Mouse (Mus musculus): ENCODE results near the gene Timm10b. TPM values are rescaled to one million over a fixed set of nuclear protein-coding genes. Genes with fewer than 3 reads are reported as not detected.

Gene Timm10b
- total RNA-seq, 2 experiments from 2014 or later, result 5.4 to 32.9 TPM

- no peak for ATAC-seq (replicated peaks; ENCODE audit: low FRiP score, poor library complexity, severe bottlenecking)
These were observed 552 bp upstream of the Timm10b start for GRCm38 (mm10) chr7:105639304-105639703.

GRCm38 (mm10) chr7:105640233-105640893, 507 bp downstream of the Timm10b start, which contains the start of the genes Arfip2 and Gm45799:
TSS of gene Arfip2 (minus strand) at chr7:105640416.
TSS of gene Gm45799 (plus strand) at chr7:105640552.
- ATAC-seq (replicated peaks; ENCODE audit: low FRiP score, poor library complexity, severe bottlenecking), result peak; percentile 96

- ATAC-seq (replicated peaks; ENCODE audit: low FRiP score, poor library complexity, severe bottlenecking), result peak; percentile 39; the same call in 1 of the 2 replicates
These were observed 1.0 kb downstream of the Timm10b start for GRCm38 (mm10) chr7:105640894-105641255.

GRCm38 (mm10) chr7:105641936-105642335, 2.1 kb downstream of the Timm10b start:
- ATAC-seq (replicated peaks; ENCODE audit: low FRiP score, poor library complexity, severe bottlenecking), result no peak

GRCm38 (mm10) chr7:105650639-105651435, 11.0 kb downstream of the Timm10b start, which contains the start of gene Dnhd1:
TSS of gene Dnhd1 (plus strand) at chr7:105650827.
- peak; percentile 98 for ATAC-seq (replicated peaks; ENCODE audit: low FRiP score, poor library complexity, severe bottlenecking)

GRCm38 (mm10) chr7:105685541-105686197, 45.8 kb downstream of the Timm10b start:
- ATAC-seq (replicated peaks; ENCODE audit: low FRiP score, poor library complexity, severe bottlenecking), result no peak

GRCm38 (mm10) chr7:105690875-105691274, 51.0 kb downstream of the Timm10b start:
- ATAC-seq (replicated peaks; ENCODE audit: low FRiP score, poor library complexity, severe bottlenecking), result no peak

Other genes starting within 250 kb of the Timm10b start
- gene Fam160a2, start 240.0 kb upstream of the Timm10b start, total RNA-seq (2015; ENCODE audit: low replicate concordance), result 15.3 and 23.4 TPM in 2 replicates
- gene Fam160a2, start 240.0 kb upstream of the Timm10b start, total RNA-seq (2017; ENCODE audit: low replicate concordance), result 7.8 and 9.8 TPM in 2 replicates
- gene Cnga4, start 235.5 kb upstream of the Timm10b start, total RNA-seq (2015; ENCODE audit: low replicate concordance), result not detected in 2 replicates
- gene Cnga4, start 235.5 kb upstream of the Timm10b start, total RNA-seq (2017; ENCODE audit: low replicate concordance), result 0.42 TPM in 1 of 2 replicates, not detected in the other
- not detected in 2 replicates for gene Cckbr, start 214.3 kb upstream of the Timm10b start, total RNA-seq (2015; ENCODE audit: low replicate concordance)
- not detected in 2 replicates for gene Cckbr, start 214.3 kb upstream of the Timm10b start, total RNA-seq (2017; ENCODE audit: low replicate concordance)
- gene Cavin3, start 157.8 kb upstream of the Timm10b start, total RNA-seq (2015; ENCODE audit: low replicate concordance), result not detected in 2 replicates
- not detected in 2 replicates for gene Cavin3, start 157.8 kb upstream of the Timm10b start, total RNA-seq (2017; ENCODE audit: low replicate concordance)
- gene Smpd1, start 85.7 kb upstream of the Timm10b start, total RNA-seq (2015; ENCODE audit: low replicate concordance), result 8.6 and 11.7 TPM in 2 replicates
- gene Smpd1, start 85.7 kb upstream of the Timm10b start, total RNA-seq (2017; ENCODE audit: low replicate concordance), result 2.0 and 4.4 TPM in 2 replicates
- gene Apbb1, start 58.4 kb upstream of the Timm10b start, total RNA-seq (2015; ENCODE audit: low replicate concordance), result not detected in 2 replicates
- gene Apbb1, start 58.4 kb upstream of the Timm10b start, total RNA-seq (2017; ENCODE audit: low replicate concordance), result 4.3 and 8.3 TPM in 2 replicates
- gene Hpx, start 39.9 kb upstream of the Timm10b start, total RNA-seq (2015; ENCODE audit: low replicate concordance), result not detected in 2 replicates
- not detected in 2 replicates for gene Hpx, start 39.9 kb upstream of the Timm10b start, total RNA-seq (2017; ENCODE audit: low replicate concordance)
- gene Trim3, start 6.5 kb upstream of the Timm10b start, total RNA-seq (2015; ENCODE audit: low replicate concordance), result 3.3 and 8.8 TPM in 2 replicates
- gene Trim3, start 6.5 kb upstream of the Timm10b start, total RNA-seq (2017; ENCODE audit: low replicate concordance), result 2.6 TPM in 1 of 2 replicates, not detected in the other
- 0.19 and 2.9 TPM in 2 replicates for gene Arfip2, start 360 bp downstream of the Timm10b start, total RNA-seq (2015; ENCODE audit: low replicate concordance)
- gene Arfip2, start 360 bp downstream of the Timm10b start, total RNA-seq (2017; ENCODE audit: low replicate concordance), result 3.1 and 8.9 TPM in 2 replicates
- gene Gm45799, start 496 bp downstream of the Timm10b start, total RNA-seq (2015; ENCODE audit: low replicate concordance), result 3.1 and 9.2 TPM in 2 replicates
- 0.42 and 5.0 TPM in 2 replicates for gene Gm45799, start 496 bp downstream of the Timm10b start, total RNA-seq (2017; ENCODE audit: low replicate concordance)
- not detected in 2 replicates for gene Dnhd1, start 10.8 kb downstream of the Timm10b start, total RNA-seq (2015; ENCODE audit: low replicate concordance)
- gene Dnhd1, start 10.8 kb downstream of the Timm10b start, total RNA-seq (2017; ENCODE audit: low replicate concordance), result under 0.01 and 0.14 TPM in 2 replicates
- 45.0 and 76.3 TPM in 2 replicates for gene Ilk, start 96.5 kb downstream of the Timm10b start, total RNA-seq (2015; ENCODE audit: low replicate concordance)
- 37.0 and 48.2 TPM in 2 replicates for gene Ilk, start 96.5 kb downstream of the Timm10b start, total RNA-seq (2017; ENCODE audit: low replicate concordance)
- 7.3 and 16.7 TPM in 2 replicates for gene Rrp8, start 97.3 kb downstream of the Timm10b start, total RNA-seq (2015; ENCODE audit: low replicate concordance)
- 2.4 and 26.3 TPM in 2 replicates for gene Rrp8, start 97.3 kb downstream of the Timm10b start, total RNA-seq (2017; ENCODE audit: low replicate concordance)
- gene Taf10, start 104.3 kb downstream of the Timm10b start, total RNA-seq (2015; ENCODE audit: low replicate concordance), result 71.5 and 113 TPM in 2 replicates
- 44.5 and 58.7 TPM in 2 replicates for gene Taf10, start 104.3 kb downstream of the Timm10b start, total RNA-seq (2017; ENCODE audit: low replicate concordance)
- gene Tpp1, start 112.2 kb downstream of the Timm10b start, total RNA-seq (2015; ENCODE audit: low replicate concordance), result 34.0 and 41.8 TPM in 2 replicates
- 14.2 and 19.1 TPM in 2 replicates for gene Tpp1, start 112.2 kb downstream of the Timm10b start, total RNA-seq (2017; ENCODE audit: low replicate concordance)
- not detected in 2 replicates for gene Dchs1, start 147.6 kb downstream of the Timm10b start, total RNA-seq (2015; ENCODE audit: low replicate concordance)
- gene Dchs1, start 147.6 kb downstream of the Timm10b start, total RNA-seq (2017; ENCODE audit: low replicate concordance), result 0.17 TPM in 1 of 2 replicates, not detected in the other
- gene Mrpl17, start 171.0 kb downstream of the Timm10b start, total RNA-seq (2015; ENCODE audit: low replicate concordance), result 52.9 and 69.0 TPM in 2 replicates
- 13.7 and 34.7 TPM in 2 replicates for gene Mrpl17, start 171.0 kb downstream of the Timm10b start, total RNA-seq (2017; ENCODE audit: low replicate concordance)